Mouse (Mus musculus): ENCODE results near the gene Olfr1312. TPM values are rescaled to one million over a fixed set of nuclear protein-coding genes. Genes with fewer than 3 reads are reported as not detected.
"Not testable (repeated sequence)": the region's sequence is repeated elsewhere in the genome, so short reads cannot be mapped to it uniquely, and the experiment has no call there.

Gene Olfr1312
- polyA plus RNA-seq (2014; fragmentation: Nextera tagmentation; extraction: Ambion mirVana), result not detected in 2 replicates

DNA sequence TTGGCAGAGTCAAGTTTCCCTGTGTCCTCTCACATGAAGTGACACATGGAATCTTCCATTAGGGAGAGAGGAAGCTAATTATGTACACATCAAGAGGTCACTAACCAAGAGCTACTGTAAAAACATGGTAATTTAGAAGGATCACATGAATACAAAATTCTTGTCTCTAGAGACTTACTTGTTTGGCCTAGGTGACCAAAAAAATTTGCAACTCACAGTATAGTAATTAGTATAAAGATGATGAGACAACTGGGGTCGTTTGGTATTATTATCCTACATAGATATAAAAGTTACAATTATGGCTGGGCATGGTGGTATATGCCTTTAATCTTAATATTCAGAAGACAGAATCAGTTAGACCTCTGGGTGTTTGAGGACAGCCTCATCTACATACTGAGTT is at the start of gene Olfr1312:
Olfr1312 (minus strand) TSS at position 101 of the 400 bp plus-strand sequence.
- H3K9me3 ChIP-seq (ENCODE audit: low read depth, low read length), result no peaks in the 10 kb centered on the region
- no peak for ATAC-seq (ENCODE audit: insufficient read depth)
- DNase-seq, result no peak
- H3K4me1 ChIP-seq (ENCODE audit: insufficient read depth), result no peaks in the 10 kb centered on the region
- no peaks in the 10 kb centered on the region for H3K27me3 ChIP-seq (ENCODE audit: insufficient read depth, low read length)
- no peak within 1 kb of the TSS for H3K4me3 ChIP-seq (ENCODE audit: low read depth, low read length)
- no peaks in the 10 kb centered on the region for H3K36me3 ChIP-seq (ENCODE audit: insufficient read depth)
- H3K27ac ChIP-seq (ENCODE audit: low read depth), result no peak within 1 kb of the TSS
- H3K9ac ChIP-seq, result no peak within 1 kb of the TSS
- TF ChIP-seq CTCF (IDR thresholded peaks at IDR 0.05; ENCODE audit: low read depth), result no peak
- 30% methylated on average over 1 of the region's 1 CpGs for WGBS
- H3K4me2 ChIP-seq, result no peak within 1 kb of the TSS

DNA sequence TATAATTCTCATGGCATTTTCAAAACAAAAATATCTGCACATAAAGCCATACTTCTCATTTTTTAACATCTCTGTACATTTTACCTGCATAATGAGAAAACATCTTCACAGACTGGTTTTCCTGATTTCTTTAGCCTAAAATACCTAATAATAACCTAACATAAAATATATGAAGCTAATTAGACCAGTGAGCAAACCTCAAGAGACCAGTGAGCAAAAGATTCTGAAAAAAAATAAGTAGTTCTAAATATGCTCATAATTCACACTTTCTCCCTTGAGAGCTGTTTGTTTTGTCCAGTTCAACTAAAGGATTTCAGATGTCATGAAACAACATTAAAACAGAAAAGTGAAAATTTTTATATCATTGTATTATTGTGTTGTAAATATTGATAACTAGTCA is 46.6 kb upstream of the Olfr1312 start, which contains the start of gene Olfr1314:
Olfr1314 (minus strand) TSS at position 101 of the 400 bp plus-strand sequence.
- TF ChIP-seq CTCF (IDR thresholded peaks at IDR 0.05; ENCODE audit: low read depth), result no peak
- H3K27me3 ChIP-seq (ENCODE audit: insufficient read depth, low read length), result no peaks in the 10 kb centered on the region
- ATAC-seq (ENCODE audit: insufficient read depth) (no peak), DNase-seq (no peak)
- no peaks in the 10 kb centered on the region for H3K9me3 ChIP-seq (ENCODE audit: low read depth, low read length)
- no peaks in the 10 kb centered on the region for H3K36me3 ChIP-seq (ENCODE audit: insufficient read depth)
- H3K4me2 ChIP-seq, result no peak within 1 kb of the TSS
- no peak within 1 kb of the TSS for H3K4me3 ChIP-seq (ENCODE audit: low read depth, low read length)
- no peaks in the 10 kb centered on the region for H3K4me1 ChIP-seq (ENCODE audit: insufficient read depth)
- no peak within 1 kb of the TSS for H3K9ac ChIP-seq
- no peak within 1 kb of the TSS for H3K27ac ChIP-seq (ENCODE audit: low read depth)

DNA sequence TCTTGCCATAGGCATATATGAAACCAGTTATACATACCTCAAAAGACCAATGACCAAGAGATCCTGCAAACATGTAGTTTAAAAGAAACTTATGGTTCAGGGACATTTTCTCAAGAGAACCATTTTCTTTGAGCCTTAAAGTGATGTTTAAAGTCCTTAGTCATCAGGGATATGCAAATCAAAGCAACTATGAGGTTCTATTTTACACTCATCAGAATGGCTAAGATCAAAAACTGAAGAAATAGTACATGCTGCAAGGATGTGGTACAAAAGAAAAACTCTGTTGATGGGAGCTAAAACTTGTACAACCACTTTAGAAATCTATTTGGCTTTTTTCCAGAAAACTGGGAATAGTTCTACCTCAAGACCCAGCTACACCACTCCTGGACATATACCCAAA is 27.7 kb upstream of the Olfr1312 start, which contains the start of gene Olfr1313:
Olfr1313 (minus strand) TSS at position 101 of the 400 bp plus-strand sequence.
- H3K9ac ChIP-seq, result no peak within 1 kb of the TSS
- H3K4me1 ChIP-seq (ENCODE audit: insufficient read depth), result no peaks in the 10 kb centered on the region
- no peaks in the 10 kb centered on the region for H3K27me3 ChIP-seq (ENCODE audit: insufficient read depth, low read length)
- no peak for ATAC-seq (ENCODE audit: insufficient read depth)
- H3K36me3 ChIP-seq (ENCODE audit: insufficient read depth), result no peaks in the 10 kb centered on the region
- no peak within 1 kb of the TSS for H3K4me2 ChIP-seq
- no peaks in the 10 kb centered on the region for H3K9me3 ChIP-seq (ENCODE audit: low read depth, low read length)
- H3K27ac ChIP-seq (ENCODE audit: low read depth), result no peak within 1 kb of the TSS
- H3K4me3 ChIP-seq (ENCODE audit: low read depth, low read length), result no peak within 1 kb of the TSS
- no peak for DNase-seq
- TF ChIP-seq CTCF (IDR thresholded peaks at IDR 0.05; ENCODE audit: low read depth), result no peak

DNA sequence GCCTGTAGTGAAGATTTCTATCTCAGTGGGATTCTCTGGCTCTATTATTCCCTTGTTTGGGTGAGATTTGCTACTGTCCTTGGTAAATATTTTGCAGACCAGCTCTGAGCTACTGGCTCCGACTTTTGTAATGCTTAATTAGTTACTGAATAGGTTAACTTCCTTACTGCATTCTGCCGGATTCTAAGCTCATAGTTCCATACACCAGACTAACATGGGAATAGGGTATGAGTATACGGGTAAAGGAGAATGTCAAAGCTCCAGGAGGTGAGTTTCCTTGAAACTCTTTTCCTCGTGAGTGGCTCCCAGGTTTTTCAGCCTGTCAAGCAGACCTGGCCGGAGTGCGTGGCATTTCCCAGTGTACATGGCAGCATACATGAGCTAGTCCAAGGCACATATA is 23.1 kb downstream of the Olfr1312 start:
- 44% methylated on average over 6 of the region's 6 CpGs for WGBS
- not testable (repeated sequence) for H3K4me2 ChIP-seq; H3K36me3 ChIP-seq (ENCODE audit: insufficient read depth); H3K4me3 ChIP-seq (ENCODE audit: low read depth, low read length); DNase-seq; ATAC-seq (ENCODE audit: insufficient read depth); H3K9me3 ChIP-seq (ENCODE audit: low read depth, low read length); H3K9ac ChIP-seq; H3K4me1 ChIP-seq (ENCODE audit: insufficient read depth); H3K27me3 ChIP-seq (ENCODE audit: insufficient read depth, low read length); H3K27ac ChIP-seq (ENCODE audit: low read depth)

- no peak for ATAC-seq (ENCODE audit: insufficient read depth)
- H3K4me1 ChIP-seq (ENCODE audit: insufficient read depth), result no peaks in the 10 kb centered on the region
These were observed 25.7 kb downstream of the Olfr1312 start, which contains the start of gene Olfr1311 for GRCm38 (mm10) chr2:112024312-112024711. Olfr1311 (minus strand) TSS chr2:112024412.

GRCm38 (mm10) chr2:112014900-112015299 is 35.1 kb downstream of the Olfr1312 start:
- no peak for TF ChIP-seq CTCF (IDR thresholded peaks at IDR 0.05; ENCODE audit: low read depth)
- Histone ChIP-seq H3K27me3 (ENCODE audit: insufficient read depth, low read length) (no peaks in the 10 kb centered on the region), H3K4me3 (ENCODE audit: low read depth, low read length) (no peak overlapping the region), H3K4me1 (ENCODE audit: insufficient read depth) (no peaks in the 10 kb centered on the region), H3K9me3 (ENCODE audit: low read depth, low read length) (no peaks in the 10 kb centered on the region), H3K27ac (ENCODE audit: low read depth) (no peak overlapping the region), H3K4me2 (no peak overlapping the region), H3K36me3 (ENCODE audit: insufficient read depth) (no peaks in the 10 kb centered on the region), H3K9ac (no peak overlapping the region)
- 78% methylated on average over 3 of the region's 3 CpGs for whole genome bisulfite sequencing
- no peak for ATAC-seq (ENCODE audit: insufficient read depth)
- no peak for DNase-seq

More at GRCm38 (mm10) chr2:112024312-112024711, 25.7 kb downstream of the Olfr1312 start, which contains the start of gene Olfr1311:
- TF ChIP-seq CTCF (IDR thresholded peaks at IDR 0.05; ENCODE audit: low read depth), result no peak
- Histone ChIP-seq H3K4me2 (no peak within 1 kb of the TSS), H3K27me3 (ENCODE audit: insufficient read depth, low read length) (no peaks in the 10 kb centered on the region), H3K36me3 (ENCODE audit: insufficient read depth) (no peaks in the 10 kb centered on the region), H3K9ac (no peak within 1 kb of the TSS), H3K9me3 (ENCODE audit: low read depth, low read length) (no peaks in the 10 kb centered on the region), H3K4me3 (ENCODE audit: low read depth, low read length) (no peak within 1 kb of the TSS), H3K27ac (ENCODE audit: low read depth) (no peak within 1 kb of the TSS)
- 85% methylated on average over 2 of the region's 2 CpGs for WGBS
- DNase-seq, result no peak

DNA sequence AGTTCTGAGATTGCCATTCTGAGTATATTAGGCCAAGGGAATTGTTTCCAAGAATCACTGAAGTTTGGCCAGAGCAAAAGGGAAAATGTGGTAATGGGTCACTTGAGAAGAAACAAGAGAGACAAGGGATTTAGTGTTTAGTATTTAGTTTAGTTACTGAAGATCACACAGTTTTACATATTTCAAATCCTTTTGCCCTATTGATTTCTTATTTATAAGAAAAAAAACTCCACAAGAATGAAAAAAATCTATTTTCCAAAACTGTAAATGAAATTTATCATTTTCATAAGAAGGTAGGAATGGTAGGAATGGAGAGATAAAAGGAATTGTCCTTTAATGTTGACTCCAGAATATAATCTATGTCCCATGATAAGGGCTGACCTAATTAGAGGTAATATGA is 37.4 kb downstream of the Olfr1312 start, which contains the start of gene Olfr1310:
Olfr1310 (minus strand) TSS at position 101 of the 400 bp plus-strand sequence.
- no peak within 1 kb of the TSS for H3K4me2 ChIP-seq
- no peak for ATAC-seq (ENCODE audit: insufficient read depth)
- no peaks in the 10 kb centered on the region for H3K4me1 ChIP-seq (ENCODE audit: insufficient read depth)
- H3K4me3 ChIP-seq (ENCODE audit: low read depth, low read length), result no peak within 1 kb of the TSS
- H3K27ac ChIP-seq (ENCODE audit: low read depth), result no peak within 1 kb of the TSS
- no peak for TF ChIP-seq CTCF (IDR thresholded peaks at IDR 0.05; ENCODE audit: low read depth)
- no peak within 1 kb of the TSS for H3K9ac ChIP-seq
- no peaks in the 10 kb centered on the region for H3K36me3 ChIP-seq (ENCODE audit: insufficient read depth)
- DNase-seq, result no peak
- H3K27me3 ChIP-seq (ENCODE audit: insufficient read depth, low read length), result no peaks in the 10 kb centered on the region
- H3K9me3 ChIP-seq (ENCODE audit: low read depth, low read length), result no peaks in the 10 kb centered on the region

GRCm38 (mm10) chr2:111990181-111990580 is 59.9 kb downstream of the Olfr1312 start, which contains the start of gene Olfr1309:
Olfr1309 (minus strand) TSS chr2:111990281.
- Histone ChIP-seq H3K4me1 (ENCODE audit: insufficient read depth) (no peaks in the 10 kb centered on the region), H3K27ac (ENCODE audit: low read depth) (no peak within 1 kb of the TSS), H3K9me3 (ENCODE audit: low read depth, low read length) (no peaks in the 10 kb centered on the region), H3K27me3 (ENCODE audit: insufficient read depth, low read length) (no peaks in the 10 kb centered on the region), H3K9ac (no peak within 1 kb of the TSS), H3K4me2 (no peak within 1 kb of the TSS), H3K4me3 (ENCODE audit: low read depth, low read length) (no peak within 1 kb of the TSS), H3K36me3 (ENCODE audit: insufficient read depth) (no peaks in the 10 kb centered on the region)
- no peak for DNase-seq
- no peak for ATAC-seq (ENCODE audit: insufficient read depth)
- WGBS, result 48% methylated on average over 1 of the region's 1 CpGs
- TF ChIP-seq CTCF (IDR thresholded peaks at IDR 0.05; ENCODE audit: low read depth), result no peak

Other genes with a start within 250 kb of the Olfr1312 start
- gene Olfr1303, start 229.9 kb downstream of the Olfr1312 start, polyA plus RNA-seq (2014; fragmentation: Nextera tagmentation; extraction: Ambion mirVana), result not detected in 2 replicates
- gene Olfr1305, start 173.1 kb downstream of the Olfr1312 start, polyA plus RNA-seq (2014; fragmentation: Nextera tagmentation; extraction: Ambion mirVana), result not detected in 2 replicates
- not detected in 2 replicates for gene Olfr1306, start 134.0 kb downstream of the Olfr1312 start, polyA plus RNA-seq (2014; fragmentation: Nextera tagmentation; extraction: Ambion mirVana)
- gene Olfr1307, start 100.8 kb downstream of the Olfr1312 start, polyA plus RNA-seq (2014; fragmentation: Nextera tagmentation; extraction: Ambion mirVana), result not detected in 2 replicates
- not detected in 2 replicates for gene Olfr1308, start 85.3 kb downstream of the Olfr1312 start, polyA plus RNA-seq (2014; fragmentation: Nextera tagmentation; extraction: Ambion mirVana)
- gene Olfr1309, start 60.0 kb downstream of the Olfr1312 start, polyA plus RNA-seq (2014; fragmentation: Nextera tagmentation; extraction: Ambion mirVana), result not detected in 2 replicates
- gene Olfr1310, start 37.5 kb downstream of the Olfr1312 start, polyA plus RNA-seq (2014; fragmentation: Nextera tagmentation; extraction: Ambion mirVana), result not detected in 2 replicates
- gene Olfr1311, start 25.8 kb downstream of the Olfr1312 start, polyA plus RNA-seq (2014; fragmentation: Nextera tagmentation; extraction: Ambion mirVana), result not detected in 2 replicates
- not detected in 2 replicates for gene Olfr1313, start 27.6 kb upstream of the Olfr1312 start, polyA plus RNA-seq (2014; fragmentation: Nextera tagmentation; extraction: Ambion mirVana)
- gene Olfr1314, start 46.5 kb upstream of the Olfr1312 start, polyA plus RNA-seq (2014; fragmentation: Nextera tagmentation; extraction: Ambion mirVana), result not detected in 2 replicates
- gene Olfr1315-ps1, start 65.2 kb upstream of the Olfr1312 start, polyA plus RNA-seq (2014; fragmentation: Nextera tagmentation; extraction: Ambion mirVana), result not detected in 2 replicates
- gene Olfr1316, start 84.7 kb upstream of the Olfr1312 start, polyA plus RNA-seq (2014; fragmentation: Nextera tagmentation; extraction: Ambion mirVana), result not detected in 2 replicates
- not detected in 2 replicates for gene Olfr1317, start 90.1 kb upstream of the Olfr1312 start, polyA plus RNA-seq (2014; fragmentation: Nextera tagmentation; extraction: Ambion mirVana)
- gene Olfr1318, start 104.0 kb upstream of the Olfr1312 start, polyA plus RNA-seq (2014; fragmentation: Nextera tagmentation; extraction: Ambion mirVana), result not detected in 2 replicates
- gene Lpcat4, start 189.2 kb upstream of the Olfr1312 start, polyA plus RNA-seq (2014; fragmentation: Nextera tagmentation; extraction: Ambion mirVana), result 19.3 TPM in 2 replicates
- 0.11 TPM in 2 replicates for gene Nutm1, start 209.1 kb upstream of the Olfr1312 start, polyA plus RNA-seq (2014; fragmentation: Nextera tagmentation; extraction: Ambion mirVana)
- 187 and 196 TPM in 2 replicates for gene Nop10, start 211.7 kb upstream of the Olfr1312 start, polyA plus RNA-seq (2014; fragmentation: Nextera tagmentation; extraction: Ambion mirVana)
- gene Slc12a6, start 215.6 kb upstream of the Olfr1312 start, polyA plus RNA-seq (2014; fragmentation: Nextera tagmentation; extraction: Ambion mirVana), result 11.6 and 11.9 TPM in 2 replicates
- not detected in 2 replicates for gene Gm21985, start 216.1 kb upstream of the Olfr1312 start, polyA plus RNA-seq (2014; fragmentation: Nextera tagmentation; extraction: Ambion mirVana)

All from lung, embryonic 14.5 days (tissue).